Mouse (Mus musculus): Measurements from ENCODE around the gene Numa1.
"Not testable (repeated sequence)": the region's sequence is repeated elsewhere in the genome, so short reads cannot be mapped to it uniquely, and the experiment has no call there.

Gene Numa1

DNA sequence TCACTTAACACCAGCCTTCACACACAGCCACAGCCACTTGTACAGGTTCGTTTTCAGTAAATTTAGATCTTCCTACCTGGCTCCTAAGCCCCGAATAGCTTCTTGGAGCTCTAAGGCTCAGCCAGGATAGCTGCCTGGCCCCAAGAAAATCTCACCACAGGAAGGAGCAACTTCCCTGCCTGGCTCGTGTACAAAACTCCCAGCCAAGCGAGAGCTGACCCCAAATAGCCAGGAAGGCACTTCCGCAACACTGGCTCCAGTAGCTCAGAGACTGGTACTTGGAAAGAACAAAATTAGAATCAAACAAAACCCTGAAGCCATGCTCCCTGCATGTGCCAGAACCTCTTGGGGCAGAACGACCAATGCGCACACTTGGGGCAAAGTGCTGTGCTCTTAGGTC, 84.1 kb downstream of the Numa1 start:
- in situ Hi-C loops (cut with MboI; ENCODE audit: low pct_unique_long_range_greater_than_20kb in 1 of 2, low sequenced_read_pairs in 2 of 2, unreplicated experiment in 1 of 2): no loop called here

DNA sequence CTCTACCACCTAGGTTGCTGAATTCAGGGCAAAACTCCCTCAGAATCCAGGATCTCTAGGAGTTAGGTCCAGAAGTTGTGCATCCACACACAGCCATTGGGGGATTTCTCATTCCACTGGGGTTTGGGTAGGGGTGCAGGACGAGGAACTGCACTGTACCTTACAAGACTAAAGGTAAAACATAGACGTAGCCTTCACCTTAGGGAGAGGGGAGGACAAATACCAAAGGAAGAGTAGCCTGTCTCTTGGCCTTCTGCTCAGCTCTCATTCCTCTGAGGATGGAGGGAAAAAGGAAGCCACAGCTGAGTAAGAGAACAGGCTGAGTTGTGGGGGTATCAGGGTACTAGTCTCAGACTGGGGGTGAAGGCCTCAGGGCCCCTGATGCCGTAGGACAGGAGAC, 84.7 kb downstream of the Numa1 start, which contains the start of gene Il18bp:
TSS of gene Il18bp (minus strand) at position 101 of the 400 bp plus-strand sequence.
- in situ Hi-C loops (cut with MboI; ENCODE audit: low pct_unique_long_range_greater_than_20kb in 1 of 2, low sequenced_read_pairs in 2 of 2, unreplicated experiment in 1 of 2): no loop called here

DNA sequence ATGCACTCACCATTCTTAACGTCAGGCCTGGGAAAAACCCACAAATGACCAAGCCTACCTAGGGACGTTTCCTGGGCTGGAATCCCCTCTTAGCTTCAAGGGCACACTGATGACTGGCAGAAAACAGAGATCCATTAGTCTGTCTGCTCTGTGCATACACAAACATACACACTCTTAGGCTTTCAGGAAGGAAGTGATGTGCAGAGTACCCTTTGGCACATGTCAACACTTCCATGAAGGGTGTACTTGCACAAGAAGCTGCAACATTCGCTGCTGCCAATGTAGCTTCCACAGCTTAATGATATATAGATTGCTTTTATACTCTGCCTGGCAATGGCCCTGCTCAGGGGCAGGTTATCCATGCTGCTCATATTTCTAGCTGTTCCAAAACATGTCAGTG, 85.5 kb downstream of the Numa1 start:
- in situ Hi-C loops (cut with MboI; ENCODE audit: low pct_unique_long_range_greater_than_20kb in 1 of 2, low sequenced_read_pairs in 2 of 2, unreplicated experiment in 1 of 2): no loop called here

DNA sequence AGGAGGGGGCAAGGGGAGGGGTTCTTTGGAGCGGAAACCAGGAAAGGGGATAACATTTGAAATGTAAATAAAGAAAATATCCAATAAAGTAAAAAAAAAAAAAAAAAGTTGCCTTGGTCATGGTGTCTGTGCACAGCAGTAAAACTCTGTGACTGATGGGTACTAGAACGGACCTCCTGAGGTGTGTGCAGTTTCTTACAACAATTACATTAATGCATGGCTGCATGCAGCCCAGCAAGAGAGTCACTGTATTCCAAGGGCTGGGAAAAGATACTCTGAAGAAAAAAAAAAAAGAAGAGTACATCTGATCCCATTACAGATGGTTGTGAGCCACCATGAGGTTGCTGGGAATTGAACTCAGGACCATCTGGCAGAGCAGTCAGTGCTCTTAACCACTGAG, 87.0 kb downstream of the Numa1 start:
- in situ Hi-C loops (cut with MboI; ENCODE audit: low pct_unique_long_range_greater_than_20kb in 1 of 2, low sequenced_read_pairs in 2 of 2, unreplicated experiment in 1 of 2): not testable (repeated sequence)

DNA sequence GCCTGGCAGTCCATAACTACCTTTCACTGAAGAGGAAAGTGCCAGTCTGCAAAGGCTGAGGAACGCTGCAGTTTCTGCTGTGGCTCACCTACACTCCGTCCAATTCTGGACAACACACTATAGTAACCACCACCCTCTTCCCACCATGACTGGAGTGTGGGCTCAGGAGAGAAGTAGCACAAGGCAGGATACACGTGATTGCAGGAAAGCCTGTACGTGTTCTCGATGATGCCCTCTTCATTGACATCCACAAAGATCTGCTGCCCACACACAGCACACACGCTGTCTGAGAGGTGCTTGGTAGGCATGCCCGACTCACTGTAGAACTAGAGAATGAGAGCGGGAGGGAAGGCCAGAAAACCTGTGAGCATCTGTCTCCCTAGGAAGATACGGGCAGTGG, 89.9 kb downstream of the Numa1 start:
- in situ Hi-C loops (cut with MboI; ENCODE audit: low pct_unique_long_range_greater_than_20kb in 1 of 2, low sequenced_read_pairs in 2 of 2, unreplicated experiment in 1 of 2): no loop called here

DNA sequence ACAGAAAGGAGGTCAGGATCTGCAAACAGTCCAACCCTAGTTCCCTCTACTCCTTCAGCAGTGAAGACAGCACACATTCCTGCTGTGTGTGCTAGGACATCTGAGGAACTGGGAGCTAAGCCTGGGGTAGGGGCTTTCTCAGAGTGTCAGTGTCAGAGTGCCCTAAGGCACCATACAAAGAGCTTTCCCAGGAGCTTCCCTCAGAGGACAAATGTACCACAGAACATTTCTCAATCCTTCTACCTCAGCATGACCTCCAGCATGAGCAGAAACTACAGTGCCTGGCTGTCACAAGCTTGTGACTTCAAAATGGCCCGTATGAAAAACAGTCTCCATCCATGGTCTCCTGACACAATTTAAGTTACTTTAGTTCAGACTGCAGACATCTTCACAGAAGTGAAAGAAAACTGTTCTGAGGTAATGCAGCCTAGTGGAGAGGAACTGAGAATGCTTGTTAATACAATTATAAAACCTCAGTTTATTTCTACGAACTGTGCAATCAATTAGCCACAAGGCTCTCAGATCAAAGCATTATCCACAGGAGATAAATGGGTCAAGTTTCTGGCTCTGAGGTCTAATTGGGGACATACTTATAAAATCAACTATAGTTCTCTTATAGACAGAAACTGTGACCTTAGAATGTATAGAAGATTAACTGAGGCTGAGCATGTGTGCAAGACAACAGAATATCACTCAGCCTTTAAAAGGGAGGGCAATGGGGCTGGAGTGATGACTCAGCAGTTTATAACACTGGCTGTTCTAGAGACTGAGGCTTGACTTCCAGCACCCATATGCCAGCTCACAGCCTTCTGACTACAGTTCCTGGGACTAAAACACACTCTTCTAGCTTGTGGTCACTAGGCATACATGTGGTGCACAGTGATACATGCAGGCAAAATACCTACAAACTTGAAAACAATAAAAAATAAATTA, 91.5 kb downstream of the Numa1 start:
- in situ Hi-C loops (cut with MboI; ENCODE audit: low pct_unique_long_range_greater_than_20kb in 1 of 2, low sequenced_read_pairs in 2 of 2, unreplicated experiment in 1 of 2): no loop called here

DNA sequence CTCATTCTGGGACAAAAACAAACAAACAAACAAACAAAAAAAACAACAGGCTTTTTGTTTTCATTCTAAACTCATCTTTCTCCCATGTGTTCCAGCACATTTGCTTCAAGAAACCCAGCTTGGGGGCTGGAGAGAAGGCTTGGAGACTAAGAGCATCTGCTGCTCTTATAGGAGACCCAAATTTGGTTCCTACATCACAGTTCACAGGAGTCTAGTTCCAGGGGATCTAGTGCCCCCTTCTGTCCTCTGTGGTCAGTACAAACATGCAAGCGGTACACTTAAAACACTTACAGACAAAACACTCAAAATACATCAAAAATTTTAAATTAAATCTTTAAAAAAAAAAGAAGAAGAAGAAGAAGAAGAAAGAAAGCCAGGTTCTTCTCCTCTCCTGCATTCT, 101.0 kb downstream of the Numa1 start:
- in situ Hi-C loops (cut with MboI; ENCODE audit: low pct_unique_long_range_greater_than_20kb in 1 of 2, low sequenced_read_pairs in 2 of 2, unreplicated experiment in 1 of 2): loop anchor here in 1 of 2 experiments (10.0 kb wide), 1 partner anchor 120 kb away; no protein-coding TSS in a partner anchor

DNA sequence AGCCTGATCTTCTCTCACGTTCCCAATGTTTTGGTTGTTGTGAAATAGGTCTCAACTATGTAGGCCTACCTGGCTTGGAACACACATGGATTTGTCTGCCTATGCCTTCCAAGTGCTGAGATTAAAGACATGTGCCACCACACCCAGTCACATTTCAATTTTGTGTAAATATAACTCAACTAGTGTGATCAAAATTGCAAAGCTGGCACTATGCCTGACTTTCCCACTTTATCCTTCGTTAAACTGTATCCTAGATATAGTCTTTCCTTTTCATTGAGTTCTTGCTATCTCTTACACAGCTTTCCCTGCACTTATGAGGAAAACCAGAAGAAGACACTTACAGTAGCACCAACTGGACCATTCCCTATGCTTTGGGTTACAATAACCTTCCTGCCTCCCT, 101.6 kb downstream of the Numa1 start:
- in situ Hi-C loops (cut with MboI; ENCODE audit: low pct_unique_long_range_greater_than_20kb in 1 of 2, low sequenced_read_pairs in 2 of 2, unreplicated experiment in 1 of 2): loop anchor here in 1 of 2 experiments (10.0 kb wide), 1 partner anchor 121 kb away; no protein-coding TSS in a partner anchor

DNA sequence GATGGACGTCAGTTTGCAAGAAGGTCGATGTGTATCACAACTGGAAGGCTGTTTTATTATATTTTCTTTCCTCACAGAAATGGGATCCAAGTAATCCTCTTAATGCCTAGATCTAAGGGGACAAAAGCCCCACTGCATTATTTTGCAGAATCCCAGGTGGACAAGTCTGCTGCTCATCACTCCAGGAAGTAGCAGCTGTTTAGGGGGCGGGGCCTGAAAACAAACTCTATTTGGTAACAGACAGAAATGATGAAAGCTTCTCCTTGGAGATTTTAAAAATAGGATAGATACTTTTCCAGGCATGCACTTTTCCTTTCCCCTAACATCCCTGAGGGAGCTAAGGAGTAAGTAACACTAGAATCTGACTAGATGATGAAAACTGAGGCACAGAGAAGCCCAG, 103.4 kb downstream of the Numa1 start:
- in situ Hi-C loops (cut with MboI; ENCODE audit: low pct_unique_long_range_greater_than_20kb in 1 of 2, low sequenced_read_pairs in 2 of 2, unreplicated experiment in 1 of 2): loop anchor here in 1 of 2 experiments (10.0 kb wide), 1 partner anchor 123 kb away; no protein-coding TSS in a partner anchor

DNA sequence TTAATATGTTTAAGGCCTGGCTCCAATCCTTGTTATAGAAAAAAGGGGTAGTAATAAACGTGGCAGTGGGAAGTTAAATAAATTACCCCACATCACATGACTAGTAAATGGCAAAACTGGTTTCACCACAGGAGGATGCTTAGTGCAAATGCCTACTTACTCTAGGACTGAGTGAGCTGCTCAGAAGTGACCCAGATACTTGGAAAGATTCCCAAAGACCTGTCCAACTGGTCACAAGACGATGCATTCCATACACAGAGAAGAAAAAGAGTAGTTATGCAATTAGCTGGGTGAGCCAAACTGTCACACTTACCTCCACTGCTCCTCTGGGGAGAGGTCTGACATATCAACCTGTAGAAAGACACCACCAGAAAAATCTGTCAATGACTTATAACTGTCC, 108.4 kb downstream of the Numa1 start:
- in situ Hi-C loops (cut with MboI; ENCODE audit: low pct_unique_long_range_greater_than_20kb in 1 of 2, low sequenced_read_pairs in 2 of 2, unreplicated experiment in 1 of 2): no loop called here

DNA sequence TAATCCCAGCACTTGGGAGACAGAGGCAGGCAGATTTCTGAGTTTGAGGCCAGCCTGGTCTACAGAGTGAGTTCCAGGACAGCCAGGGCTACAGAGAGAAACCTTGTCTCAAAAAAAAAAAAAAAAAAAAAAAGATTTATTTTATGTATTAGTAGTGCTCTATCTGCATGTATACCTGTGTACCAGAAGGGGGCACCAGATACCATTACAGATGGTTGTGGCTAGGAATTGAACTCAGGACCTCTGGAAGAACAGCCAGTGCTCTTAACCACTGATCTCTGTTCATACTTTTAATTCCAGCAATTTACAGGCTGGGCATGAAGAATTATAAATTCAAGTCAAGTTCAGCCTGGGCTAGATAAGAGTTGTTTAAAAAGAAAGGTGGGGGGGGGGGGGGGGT, 114.6 kb downstream of the Numa1 start:
- in situ Hi-C loops (cut with MboI; ENCODE audit: low pct_unique_long_range_greater_than_20kb in 1 of 2, low sequenced_read_pairs in 2 of 2, unreplicated experiment in 1 of 2): not testable (repeated sequence)

DNA sequence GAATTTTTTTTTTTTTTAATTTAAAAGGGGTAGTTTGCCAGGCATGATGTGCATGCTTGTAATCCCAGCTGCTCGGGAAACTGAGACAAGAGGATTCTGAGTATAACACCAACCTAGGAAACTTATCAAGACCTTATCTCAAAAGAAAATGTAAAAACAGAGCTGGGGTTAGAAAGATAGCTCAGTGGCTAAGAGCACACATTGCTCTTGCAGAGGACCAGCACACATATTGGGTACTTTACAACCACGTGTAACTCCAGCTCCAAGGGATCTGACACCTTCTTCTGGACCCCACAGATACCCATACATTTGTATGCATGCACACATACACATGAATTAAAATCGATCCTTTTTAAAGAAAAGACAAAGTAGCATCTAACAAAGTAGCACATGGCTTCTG, 127.4 kb downstream of the Numa1 start:
- in situ Hi-C loops (cut with MboI; ENCODE audit: low pct_unique_long_range_greater_than_20kb in 1 of 2, low sequenced_read_pairs in 2 of 2, unreplicated experiment in 1 of 2): no loop called here

DNA sequence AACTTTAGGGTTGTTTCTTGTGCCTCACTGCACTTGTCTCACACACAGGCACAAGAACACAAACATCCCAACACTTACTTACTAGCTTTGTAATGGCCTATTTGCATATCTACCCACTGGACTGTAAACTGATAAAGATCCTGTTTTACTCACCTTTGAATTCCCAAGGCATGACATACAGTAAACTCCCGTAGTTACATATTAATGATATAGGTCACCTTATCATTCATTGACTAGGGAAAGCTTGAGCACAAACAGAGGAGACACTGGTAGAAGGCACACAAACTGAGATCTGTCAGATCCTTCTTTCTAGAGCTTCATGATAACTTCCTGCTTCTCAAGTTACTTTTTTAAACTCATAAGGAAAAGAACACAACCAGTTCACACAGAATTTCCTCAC, 128.3 kb downstream of the Numa1 start:
- in situ Hi-C loops (cut with MboI; ENCODE audit: low pct_unique_long_range_greater_than_20kb in 1 of 2, low sequenced_read_pairs in 2 of 2, unreplicated experiment in 1 of 2): no loop called here

DNA sequence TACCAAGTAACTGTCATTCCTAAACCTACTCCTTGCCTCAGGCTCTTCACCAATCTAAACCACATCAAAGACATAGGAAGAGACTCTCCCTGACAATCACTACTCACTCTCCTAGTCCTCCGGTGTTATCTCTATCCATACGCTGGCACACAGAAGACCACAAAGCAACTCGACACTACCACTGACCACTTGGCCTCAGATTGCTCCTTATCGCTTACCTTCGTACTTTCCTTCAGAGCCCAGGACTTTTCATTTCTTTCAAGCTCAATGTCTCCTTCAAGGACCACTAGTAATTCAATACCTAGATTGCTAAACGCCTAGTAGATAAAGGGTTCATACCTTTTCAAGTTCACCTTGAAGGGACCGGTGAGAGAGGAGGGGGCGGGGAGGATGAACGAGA, 130.0 kb downstream of the Numa1 start:
- in situ Hi-C loops (cut with MboI; ENCODE audit: low pct_unique_long_range_greater_than_20kb in 1 of 2, low sequenced_read_pairs in 2 of 2, unreplicated experiment in 1 of 2): no loop called here

Data from mouse embryonic stem cell (cell line).